Mouse (Mus musculus): ENCODE data around the gene H2al1a.

DNA sequence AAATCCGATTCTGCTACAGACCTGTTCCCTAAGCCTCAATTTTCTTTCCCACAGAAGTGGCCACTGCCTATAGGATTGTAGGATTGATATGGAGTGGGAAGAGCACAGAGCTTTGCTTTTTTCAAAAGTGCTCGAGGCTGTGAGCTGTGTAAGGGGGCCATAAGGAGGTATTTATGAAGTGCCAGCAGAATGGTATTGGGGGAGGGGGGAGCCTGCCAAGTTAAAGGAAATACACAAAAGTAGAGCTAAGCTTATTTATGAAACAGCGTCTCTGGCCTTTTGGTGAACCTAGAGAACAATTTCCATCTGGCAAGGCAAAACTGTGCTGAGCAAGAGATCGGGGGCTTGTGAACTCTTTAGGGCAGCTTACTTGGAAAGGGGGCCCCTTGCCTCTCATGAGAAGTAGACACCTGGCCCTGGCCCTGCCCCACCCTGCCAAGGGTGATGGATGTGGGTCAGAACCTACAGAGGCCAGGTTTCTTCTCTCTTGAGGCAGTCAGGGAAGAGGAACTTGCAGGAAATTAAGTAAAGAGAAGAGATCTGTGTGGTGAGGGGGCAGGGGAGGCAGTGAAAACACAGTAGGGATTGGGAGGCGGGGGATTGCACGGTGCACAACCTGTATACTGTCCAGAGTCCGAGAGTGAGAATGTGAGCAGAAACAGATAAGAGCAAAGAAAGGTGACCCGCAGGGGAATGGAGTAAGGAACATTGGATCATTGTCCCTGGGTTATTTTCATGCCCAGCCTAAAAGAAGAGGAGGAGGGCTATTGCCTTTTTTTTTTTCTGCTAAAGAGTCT is 43.3 kb upstream of the H2al1a start:
- TF ChIP-seq POLR2A (IDR thresholded peaks at IDR 0.05; ENCODE audit: control insufficient read depth, extremely low read depth, insufficient read depth, low read length, poor library complexity) (no peak), CTCF (IDR thresholded peaks at IDR 0.05; ENCODE audit: borderline replicate concordance, control insufficient read depth, extremely low read depth, insufficient read depth, low read length, poor library complexity) (no peak)

Measured in thymus, adult 2 months (tissue).